Mouse (Mus musculus): Measurements from ENCODE around the gene Lefty2.

- TF ChIP-seq CTCF (IDR thresholded peaks at IDR 0.05) = no peak
- TF ChIP-seq POLR2A (IDR thresholded peaks at IDR 0.05; ENCODE audit: insufficient read depth, low read depth, low read length) = peak; percentile 93
- TF ChIP-seq EP300 (IDR thresholded peaks at IDR 0.05; ENCODE audit: insufficient read depth, low read depth, low read length) = no peak
Observed at GRCm38 (mm10) chr1:180904039-180904814, 11.3 kb downstream of the Lefty2 start, which contains the start of gene Pycr2.

All from heart, adult 2 months (tissue).